Mouse (Mus musculus): ENCODE measurements around the gene Pard3. TPM values are rescaled to one million over a fixed set of nuclear protein-coding genes. Genes with fewer than 3 reads are reported as not detected.

Pard3 gene
- total and polyA plus RNA-seq, 2 experiments from 2014 or later, result 11.9 to 29.7 TPM

- ATAC-seq (ENCODE audit: low FRiP score), result no peak
These were observed 122.2 kb downstream of the Pard3 start for GRCm38 (mm10) chr8:127185897-127186296.

GRCm38 (mm10) chr8:127188671-127189070 is 125.0 kb downstream of the Pard3 start:
- no peak overlapping the region for H3K9ac ChIP-seq (replicated peaks; ENCODE audit: low read length, poor library complexity, severe bottlenecking)
- H3K4me2 ChIP-seq (ENCODE audit: low read depth, low read length, poor library complexity, severe bottlenecking), result no peak overlapping the region
- no peaks in the 10 kb centered on the region for H3K36me3 ChIP-seq (ENCODE audit: insufficient read depth, low read length)
- H3K4me1 ChIP-seq (ENCODE audit: insufficient read depth, low read length), result peaks cover 9% of the 10 kb centered on the region
- no peak for TF ChIP-seq CTCF (IDR thresholded peaks at IDR 0.05)
- ATAC-seq (ENCODE audit: low FRiP score) (no peak), DNase-seq (ENCODE audit: low spot score) (no peak)
- no peaks in the 10 kb centered on the region for H3K9me3 ChIP-seq (ENCODE audit: low read length)
- H3K4me3 ChIP-seq (ENCODE audit: low read depth, low read length), result no peak overlapping the region
- no peaks in the 10 kb centered on the region for H3K27me3 ChIP-seq (ENCODE audit: insufficient read depth, low read length)
- H3K27ac ChIP-seq (ENCODE audit: low read depth, low read length), result no peak overlapping the region

More at GRCm38 (mm10) chr8:127185897-127186296, 122.2 kb downstream of the Pard3 start:
- Histone ChIP-seq H3K4me1 (ENCODE audit: insufficient read depth, low read length) (peaks cover 3% of the 10 kb centered on the region; the same call in 1 of the 2 replicates), H3K4me3 (ENCODE audit: low read depth, low read length) (no peak overlapping the region), H3K9me3 (ENCODE audit: low read length) (no peaks in the 10 kb centered on the region), H3K27ac (ENCODE audit: low read depth, low read length) (no peak overlapping the region), H3K27me3 (ENCODE audit: insufficient read depth, low read length) (no peaks in the 10 kb centered on the region), H3K36me3 (ENCODE audit: insufficient read depth, low read length) (no peaks in the 10 kb centered on the region), H3K4me2 (ENCODE audit: low read depth, low read length, poor library complexity, severe bottlenecking) (no peak overlapping the region), H3K9ac (replicated peaks; ENCODE audit: low read length, poor library complexity, severe bottlenecking) (no peak overlapping the region)
- 56% methylated on average over 7 of the region's 7 CpGs for WGBS
- no peak for TF ChIP-seq CTCF (IDR thresholded peaks at IDR 0.05)
- DNase-seq (ENCODE audit: low spot score), result no peak

GRCm38 (mm10) chr8:127190350-127190749 is 126.7 kb downstream of the Pard3 start:
- no peak overlapping the region for H3K9ac ChIP-seq (replicated peaks; ENCODE audit: low read length, poor library complexity, severe bottlenecking)
- no peak overlapping the region for H3K4me3 ChIP-seq (ENCODE audit: low read depth, low read length)
- no peaks in the 10 kb centered on the region for H3K9me3 ChIP-seq (ENCODE audit: low read length)
- DNase-seq (ENCODE audit: low spot score) (peak; percentile 85), ATAC-seq (ENCODE audit: low FRiP score) (peak; percentile 42; the same call in 1 of the 2 replicates)
- TF ChIP-seq CTCF (IDR thresholded peaks at IDR 0.05), result peak; percentile 93
- H3K27ac ChIP-seq (ENCODE audit: low read depth, low read length), result no peak overlapping the region
- no peaks in the 10 kb centered on the region for H3K27me3 ChIP-seq (ENCODE audit: insufficient read depth, low read length)
- H3K4me1 ChIP-seq (ENCODE audit: insufficient read depth, low read length), result peaks cover 6% of the 10 kb centered on the region
- H3K4me2 ChIP-seq (ENCODE audit: low read depth, low read length, poor library complexity, severe bottlenecking), result no peak overlapping the region
- no peaks in the 10 kb centered on the region for H3K36me3 ChIP-seq (ENCODE audit: insufficient read depth, low read length)
- 21% methylated on average over 7 of the region's 7 CpGs for WGBS

GRCm38 (mm10) chr8:127191387-127191786 is 127.7 kb downstream of the Pard3 start:
- Histone ChIP-seq H3K4me3 (ENCODE audit: low read depth, low read length) (no peak overlapping the region), H3K9ac (replicated peaks; ENCODE audit: low read length, poor library complexity, severe bottlenecking) (no peak overlapping the region; the same call in 1 of the 2 replicates), H3K36me3 (ENCODE audit: insufficient read depth, low read length) (no peaks in the 10 kb centered on the region), H3K4me1 (ENCODE audit: insufficient read depth, low read length) (peaks cover 6% of the 10 kb centered on the region), H3K27ac (ENCODE audit: low read depth, low read length) (no peak overlapping the region), H3K9me3 (ENCODE audit: low read length) (no peaks in the 10 kb centered on the region), H3K27me3 (ENCODE audit: insufficient read depth, low read length) (no peaks in the 10 kb centered on the region), H3K4me2 (ENCODE audit: low read depth, low read length, poor library complexity, severe bottlenecking) (no peak overlapping the region)
- DNase-seq (ENCODE audit: low spot score) (peak; percentile 80), ATAC-seq (ENCODE audit: low FRiP score) (no peak)
- peak; percentile 97 for TF ChIP-seq CTCF (IDR thresholded peaks at IDR 0.05)
- WGBS, result 14% methylated on average over 5 of the region's 5 CpGs

- no peak overlapping the region for H3K4me3 ChIP-seq (ENCODE audit: low read depth, low read length)
- peak overlapping the region; percentile 44; the same call in 1 of the 2 replicates for H3K27ac ChIP-seq (ENCODE audit: low read depth, low read length)
- TF ChIP-seq CTCF (IDR thresholded peaks at IDR 0.05), result no peak
- ATAC-seq (ENCODE audit: low FRiP score) (no peak), DNase-seq (ENCODE audit: low spot score) (no peak)
- no peaks in the 10 kb centered on the region for H3K36me3 ChIP-seq (ENCODE audit: insufficient read depth, low read length)
- 32% methylated on average over 6 of the region's 6 CpGs for WGBS
- no peaks in the 10 kb centered on the region for H3K9me3 ChIP-seq (ENCODE audit: low read length)
- H3K27me3 ChIP-seq (ENCODE audit: insufficient read depth, low read length), result no peaks in the 10 kb centered on the region
- H3K4me2 ChIP-seq (ENCODE audit: low read depth, low read length, poor library complexity, severe bottlenecking), result no peak overlapping the region
- peaks cover 6% of the 10 kb centered on the region for H3K4me1 ChIP-seq (ENCODE audit: insufficient read depth, low read length)
- peak overlapping the region; percentile 24; the same call in 1 of the 2 replicates for H3K9ac ChIP-seq (replicated peaks; ENCODE audit: low read length, poor library complexity, severe bottlenecking)
These were observed 128.1 kb downstream of the Pard3 start for GRCm38 (mm10) chr8:127191824-127192223.

GRCm38 (mm10) chr8:127192331-127192730 is 128.6 kb downstream of the Pard3 start:
- H3K4me3 ChIP-seq (ENCODE audit: low read depth, low read length), result no peak overlapping the region
- ATAC-seq (ENCODE audit: low FRiP score) (no peak), DNase-seq (ENCODE audit: low spot score) (no peak)
- no peak for TF ChIP-seq CTCF (IDR thresholded peaks at IDR 0.05)
- H3K4me2 ChIP-seq (ENCODE audit: low read depth, low read length, poor library complexity, severe bottlenecking), result no peak overlapping the region
- H3K9me3 ChIP-seq (ENCODE audit: low read length), result no peaks in the 10 kb centered on the region
- H3K9ac ChIP-seq (replicated peaks; ENCODE audit: low read length, poor library complexity, severe bottlenecking), result peak overlapping the region; percentile 24; the same call in 1 of the 2 replicates
- H3K36me3 ChIP-seq (ENCODE audit: insufficient read depth, low read length), result no peaks in the 10 kb centered on the region
- 80% methylated on average over 10 of the region's 10 CpGs for WGBS
- H3K4me1 ChIP-seq (ENCODE audit: insufficient read depth, low read length), result peaks cover 6% of the 10 kb centered on the region
- H3K27ac ChIP-seq (ENCODE audit: low read depth, low read length), result peak overlapping the region; percentile 44
- H3K27me3 ChIP-seq (ENCODE audit: insufficient read depth, low read length), result no peaks in the 10 kb centered on the region

All from midbrain, postnatal 0 days (tissue).